Mouse (Mus musculus): Measurements from ENCODE around the gene Zic2. TPM values are rescaled to one million over a fixed set of nuclear protein-coding genes. Genes with fewer than 3 reads are reported as not detected.

The Zic2 gene
- total RNA-seq, 2 experiments from 2014 or later, result not detected

DNA sequence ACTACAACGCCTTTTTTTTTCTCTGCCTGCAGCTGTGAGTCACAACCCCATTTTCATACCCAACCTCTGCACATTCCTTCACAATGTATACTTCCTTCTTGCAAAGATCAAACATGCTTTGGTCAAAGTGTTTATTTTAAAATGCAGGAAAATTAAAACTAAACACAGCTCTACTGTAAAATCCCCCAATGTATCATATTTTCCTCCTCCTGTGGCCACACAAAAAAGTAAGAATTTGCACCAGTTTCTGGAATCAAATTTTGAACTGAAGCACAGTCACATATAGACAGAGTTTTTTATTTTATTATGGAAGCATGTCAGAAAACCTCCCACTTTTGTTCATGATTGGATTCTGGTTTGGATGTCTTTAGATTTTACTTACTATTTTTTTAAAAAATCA is 11.4 kb downstream of the Zic2 start:
- intact Hi-C loops (cut with DNase I; ENCODE audit: low total_unique reads), result loop anchor here (10.0 kb wide), 1 partner anchor 398 kb away; no protein-coding TSS in a partner anchor
- no peak for DNase-seq

GRCm38 (mm10) chr14:122487366-122487765 is 12.1 kb downstream of the Zic2 start:
- DNase-seq, result no peak
- intact Hi-C loops (cut with DNase I; ENCODE audit: low total_unique reads), result loop anchor here (10.0 kb wide), 1 partner anchor 397 kb away; no protein-coding TSS in a partner anchor

GRCm38 (mm10) chr14:122489041-122489440 is 13.8 kb downstream of the Zic2 start:
- intact Hi-C loops (cut with DNase I; ENCODE audit: low total_unique reads), result loop anchor here (10.0 kb wide), 1 partner anchor 396 kb away; no protein-coding TSS in a partner anchor
- DNase-seq, result no peak

DNA sequence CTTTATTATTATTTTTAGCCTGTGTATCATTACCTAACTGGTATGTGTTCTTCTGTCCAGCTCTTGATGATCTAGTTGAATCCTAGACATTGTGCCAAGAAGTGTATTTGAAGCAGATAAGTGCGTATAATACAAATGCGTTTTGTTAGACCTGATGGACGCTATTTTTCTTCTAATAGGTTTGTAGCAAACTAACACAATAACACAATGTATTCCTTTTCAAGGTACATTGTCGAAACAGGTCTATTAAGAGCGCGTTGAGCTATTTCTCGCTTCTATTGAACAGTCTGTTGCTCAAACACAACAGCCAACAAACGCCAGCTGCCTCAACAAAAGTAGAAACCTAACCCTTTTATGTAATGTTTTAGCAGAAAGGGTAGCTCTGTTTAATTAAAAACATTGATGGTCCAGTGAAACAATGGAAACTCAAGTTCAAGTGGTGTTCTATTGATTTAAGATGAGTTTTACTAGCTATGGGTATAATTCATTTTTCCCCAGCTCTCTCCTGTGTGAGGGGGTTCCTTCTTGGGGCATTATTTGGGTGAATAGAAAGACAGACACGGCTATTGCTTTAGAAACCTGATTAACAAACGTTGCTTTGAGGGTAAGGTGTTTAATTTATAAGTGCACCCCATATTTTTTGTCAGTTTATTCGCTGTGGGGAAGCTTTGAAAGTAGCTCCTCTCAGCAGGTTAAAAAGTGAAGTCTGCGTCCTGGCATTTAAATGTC is 14.6 kb downstream of the Zic2 start:
- DNase-seq, result no peak

GRCm38 (mm10) chr14:122490441-122491328 is 15.4 kb downstream of the Zic2 start, which contains the start of gene Gm10837:
Gene Gm10837 (plus strand): TSS chr14:122490586.
- no peak for DNase-seq
- intact Hi-C loops (cut with DNase I; ENCODE audit: low total_unique reads), result no loop called here

More for the DNA sequence above, 14.6 kb downstream of the Zic2 start:
- intact Hi-C loops (cut with DNase I; ENCODE audit: low total_unique reads), result loop anchor here (10.0 kb wide), 1 partner anchor 395 kb away; no protein-coding TSS in a partner anchor

- intact Hi-C loops (cut with DNase I; ENCODE audit: low total_unique reads), result no loop called here
- DNase-seq, result no peak
Measured at GRCm38 (mm10) chr14:122491521-122491920, 16.3 kb downstream of the Zic2 start.

DNA sequence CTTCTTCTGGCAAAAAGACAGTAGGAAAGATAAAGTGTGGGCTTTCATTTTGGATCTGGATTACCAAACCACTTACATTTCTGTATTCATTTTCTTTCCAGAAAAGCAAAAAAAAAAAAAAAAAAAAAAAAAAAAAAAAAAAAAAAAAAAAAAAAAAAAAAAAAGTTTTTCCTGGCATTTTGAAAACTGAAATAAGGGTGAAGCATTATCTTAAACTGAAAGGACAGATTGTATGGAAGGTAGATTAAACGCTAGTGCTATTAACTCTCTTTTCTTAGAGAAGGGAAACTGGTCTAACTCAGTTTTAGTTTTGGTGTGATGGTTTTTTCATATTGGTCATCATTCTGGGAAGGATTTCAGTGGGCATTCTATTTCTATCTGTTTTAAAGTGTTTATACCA is 16.8 kb downstream of the Zic2 start:
- DNase-seq, result no peak
- intact Hi-C loops (cut with DNase I; ENCODE audit: low total_unique reads), result no loop called here

DNA sequence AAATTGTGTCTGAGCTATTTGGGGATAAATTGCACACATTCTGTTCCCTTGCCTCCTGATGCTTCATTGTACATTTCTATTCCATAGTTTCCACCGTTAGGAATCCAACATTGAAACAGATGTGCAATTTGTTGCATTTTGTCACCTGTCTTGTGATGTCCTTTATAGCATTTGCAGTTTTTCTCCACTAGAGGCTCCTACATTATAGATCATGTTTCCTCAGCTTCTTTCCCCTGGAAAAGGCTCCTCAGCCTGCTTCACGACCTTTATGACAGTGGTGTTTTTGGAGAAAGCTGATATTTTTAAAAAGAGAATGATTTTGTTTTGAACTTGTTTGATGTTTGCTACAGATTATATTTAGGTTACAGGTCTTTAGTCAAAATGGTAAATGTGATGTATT is 33.8 kb downstream of the Zic2 start:
- intact Hi-C loops (cut with DNase I; ENCODE audit: low total_unique reads), result no loop called here
- no peak for DNase-seq

DNA sequence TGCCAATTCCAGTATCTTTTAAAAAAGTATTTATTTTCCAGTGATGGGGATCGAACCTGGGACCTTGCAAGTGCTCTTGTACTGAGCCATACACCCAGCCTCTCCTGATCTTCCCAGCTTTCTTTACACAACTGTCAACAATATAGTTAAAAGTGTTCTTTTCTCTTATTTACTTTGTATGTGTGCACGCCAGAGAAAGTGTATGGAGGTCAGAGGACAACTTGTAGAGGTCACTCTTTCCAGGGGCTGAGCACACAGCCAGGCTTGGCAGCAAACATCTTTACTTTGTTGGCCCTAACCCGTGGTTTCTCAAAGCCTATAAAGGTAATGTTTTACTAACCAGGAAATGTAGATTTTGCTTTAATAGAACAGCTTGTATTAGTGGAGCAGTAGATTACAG is 36.3 kb downstream of the Zic2 start:
- intact Hi-C loops (cut with DNase I; ENCODE audit: low total_unique reads), result loop anchor here (5.0 kb wide), 1 partner anchor 361 kb away; no protein-coding TSS in a partner anchor
- no peak for DNase-seq

DNA sequence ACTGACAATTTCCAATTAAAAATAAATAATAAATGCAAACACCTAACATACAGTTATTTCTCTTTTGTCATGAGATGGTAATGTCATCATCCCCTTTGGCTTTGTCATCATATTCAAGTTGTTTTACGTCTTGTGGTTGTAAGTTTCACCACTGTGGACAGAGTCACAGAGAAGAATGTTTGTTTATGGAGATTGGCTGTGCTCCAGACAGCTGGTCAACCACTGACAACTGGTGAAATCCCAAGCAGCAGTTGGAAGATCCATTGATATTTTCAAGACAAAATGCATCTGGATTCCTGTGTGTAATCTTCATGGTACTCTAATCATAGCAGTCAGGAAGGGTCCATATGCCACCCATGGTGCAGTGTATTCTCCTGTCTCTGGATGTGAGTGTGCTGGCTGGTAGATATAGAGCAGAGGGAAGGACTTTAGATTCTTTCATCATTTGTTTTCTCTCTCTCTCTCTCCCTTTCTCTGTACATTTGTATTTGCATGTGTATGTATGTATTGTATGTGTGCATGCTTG is 38.3 kb downstream of the Zic2 start:
- intact Hi-C loops (cut with DNase I; ENCODE audit: low total_unique reads), result loop anchor here (5.0 kb wide), 1 partner anchor 359 kb away; no protein-coding TSS in a partner anchor
- no peak for DNase-seq

DNA sequence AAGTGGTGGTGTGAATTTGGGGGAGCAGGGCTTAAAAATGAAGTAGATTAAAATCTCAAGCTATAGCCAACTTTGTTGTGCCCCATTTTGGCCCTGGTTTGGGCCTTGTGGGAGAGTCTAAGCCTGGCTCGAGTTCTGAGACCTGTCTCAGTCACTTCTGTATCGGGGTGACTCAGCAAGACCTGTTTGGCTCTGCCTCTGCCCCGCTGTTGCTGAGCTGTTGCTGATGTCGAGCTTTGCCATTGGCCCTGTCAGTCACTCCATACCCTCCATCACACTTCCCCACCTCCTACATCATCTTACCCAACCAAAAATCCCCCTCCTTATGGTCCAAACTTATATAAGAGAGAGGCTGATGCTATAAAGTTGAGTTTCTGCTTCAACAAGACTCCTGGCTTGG is 53.2 kb downstream of the Zic2 start:
- no peak for DNase-seq
- intact Hi-C loops (cut with DNase I; ENCODE audit: low total_unique reads), result no loop called here

Other genes starting within 250 kb of the Zic2 start
- gene Gm5089, start 24.3 kb upstream of the Zic2 start, total RNA-seq (2021), result not detected
- not detected for gene Zic5, start 9.8 kb upstream of the Zic2 start, total RNA-seq (2021)
- not detected for gene Gm10837, start 15.2 kb downstream of the Zic2 start, total RNA-seq (2021)
- 10 to 100 TPM; 32.7 to 37.9 TPM for gene Pcca, start 58.9 kb downstream of the Zic2 start, total RNA-seq (2021)

Measured in gastrocnemius, postnatal 14 days (tissue).